Mouse (Mus musculus): ENCODE data around the gene Gdpd1. TPM values are rescaled to one million over a fixed set of nuclear protein-coding genes. Genes with fewer than 3 reads are reported as not detected.
"Not testable (repeated sequence)": the region's sequence is repeated elsewhere in the genome, so short reads cannot be mapped to it uniquely, and the experiment has no call there.

Gdpd1 gene
- polyA plus RNA-seq, 1 experiment from 2014 or later, result 25.9 TPM

DNA sequence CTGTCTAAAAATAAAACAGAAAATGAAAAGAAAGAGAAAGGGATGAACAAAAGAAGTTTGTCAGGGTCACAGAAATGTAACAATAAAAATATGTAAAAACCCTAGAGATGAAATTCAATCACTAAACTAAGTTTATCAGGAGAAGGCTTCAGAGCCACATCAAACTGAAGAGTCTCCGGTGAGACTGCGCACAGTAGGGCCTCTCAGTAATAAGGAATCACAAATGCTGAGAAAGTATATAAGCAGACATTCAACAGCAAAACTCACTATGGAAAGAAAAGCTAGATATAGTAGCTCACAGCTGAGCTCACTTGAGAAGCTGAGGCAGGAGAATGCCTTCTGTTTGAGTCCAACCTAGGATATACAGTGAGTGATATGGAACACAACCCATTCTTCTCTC is 13.5 kb downstream of the Gdpd1 start:
- 95% methylated on average over 2 of the region's 2 CpGs for WGBS
- Histone ChIP-seq H3K27me3 (ENCODE audit: low read depth, poor library complexity, severe bottlenecking) (no peaks in the 10 kb centered on the region), H3K27ac (no peak overlapping the region), H3K36me3 (peaks cover 18% of the 10 kb centered on the region; the same call in 1 of the 2 replicates), H3K4me3 (no peak overlapping the region), H3K4me1 (no peaks in the 10 kb centered on the region), H3K9me3 (replicated peaks) (no peaks in the 10 kb centered on the region)
- DNase-seq (ENCODE audit: low spot score), result no peak

DNA sequence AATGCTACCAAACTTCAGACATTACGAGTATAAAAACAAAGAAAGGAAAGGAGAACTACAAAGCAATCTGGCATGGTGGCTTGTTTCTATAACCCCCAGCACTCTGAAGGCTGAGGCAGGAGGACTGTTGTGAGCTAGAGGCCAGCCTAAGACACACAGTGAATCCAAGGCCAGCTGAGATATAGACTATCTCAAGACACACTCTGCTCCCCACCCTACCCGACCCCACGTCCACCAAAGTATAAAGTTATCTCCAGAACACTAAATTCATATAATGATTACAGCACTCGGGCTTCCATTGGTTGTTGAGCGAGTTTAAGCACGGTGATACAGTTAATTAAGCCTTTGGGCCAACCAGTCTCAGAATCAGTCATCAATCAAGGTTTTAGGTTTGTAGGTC is 17.6 kb downstream of the Gdpd1 start:
- 85% methylated on average over 6 of the region's 6 CpGs for WGBS
- Histone ChIP-seq H3K9me3 (replicated peaks) (no peaks in the 10 kb centered on the region), H3K4me1 (no peaks in the 10 kb centered on the region), H3K27me3 (ENCODE audit: low read depth, poor library complexity, severe bottlenecking) (no peaks in the 10 kb centered on the region), H3K27ac (no peak overlapping the region), H3K4me3 (no peak overlapping the region), H3K36me3 (peaks cover 16% of the 10 kb centered on the region; the same call in 1 of the 2 replicates)
- no peak for DNase-seq (ENCODE audit: low spot score)

DNA sequence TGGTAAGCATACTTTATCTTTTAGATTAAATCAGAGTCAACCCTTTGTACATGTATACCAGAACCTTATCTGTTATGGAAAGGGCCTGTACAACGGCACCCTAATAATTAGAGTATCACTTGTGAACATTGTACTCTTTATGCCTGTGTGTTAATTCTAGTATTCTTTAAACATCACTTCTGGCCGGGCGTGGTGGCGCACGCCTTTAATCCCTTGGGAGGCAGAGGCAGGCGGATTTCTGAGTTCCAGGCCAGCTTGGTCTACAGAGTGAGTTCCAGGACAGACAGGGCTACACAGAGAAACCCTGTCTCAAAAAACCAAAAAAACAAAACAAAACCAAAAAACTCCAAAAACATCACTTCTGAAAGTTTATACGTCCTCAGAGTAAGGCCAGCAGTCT is 25.0 kb downstream of the Gdpd1 start:
- not testable (repeated sequence) for H3K9me3 ChIP-seq (replicated peaks)

DNA sequence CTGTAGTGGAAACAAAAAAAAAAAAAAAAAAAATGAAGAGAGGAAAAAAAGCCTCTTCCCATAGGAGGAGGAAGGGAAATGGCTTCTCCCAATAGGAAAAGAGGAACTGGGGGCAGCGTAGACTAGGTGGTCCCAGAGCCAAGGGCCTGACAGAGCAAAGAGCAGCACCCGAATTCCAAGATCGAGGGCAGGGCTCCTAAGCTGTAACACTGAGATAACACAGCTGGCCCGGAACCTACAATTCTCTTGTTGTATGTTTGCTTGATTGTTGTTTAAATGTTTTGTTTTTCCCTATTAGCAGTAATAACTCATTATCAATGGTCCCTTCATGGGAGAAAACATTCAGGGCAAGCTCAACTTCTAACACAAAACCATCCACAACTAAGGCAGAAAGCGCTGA is 26.9 kb downstream of the Gdpd1 start:
- no peak for DNase-seq (ENCODE audit: low spot score)
- no peaks in the 10 kb centered on the region for H3K4me1 ChIP-seq
- peaks cover 30% of the 10 kb centered on the region for H3K36me3 ChIP-seq
- no peak overlapping the region for H3K4me3 ChIP-seq
- WGBS, result 89% methylated on average over 5 of the region's 5 CpGs
- H3K27me3 ChIP-seq (ENCODE audit: low read depth, poor library complexity, severe bottlenecking), result no peaks in the 10 kb centered on the region
- H3K27ac ChIP-seq, result no peak overlapping the region
- H3K9me3 ChIP-seq (replicated peaks), result no peaks in the 10 kb centered on the region

More for the DNA sequence above, 25.0 kb downstream of the Gdpd1 start:
- not testable (repeated sequence) for H3K27ac ChIP-seq; H3K27me3 ChIP-seq (ENCODE audit: low read depth, poor library complexity, severe bottlenecking); DNase-seq (ENCODE audit: low spot score); H3K4me1 ChIP-seq; H3K4me3 ChIP-seq
- WGBS, result 94% methylated on average over 7 of the region's 7 CpGs
- peaks cover 18% of the 10 kb centered on the region for H3K36me3 ChIP-seq

DNA sequence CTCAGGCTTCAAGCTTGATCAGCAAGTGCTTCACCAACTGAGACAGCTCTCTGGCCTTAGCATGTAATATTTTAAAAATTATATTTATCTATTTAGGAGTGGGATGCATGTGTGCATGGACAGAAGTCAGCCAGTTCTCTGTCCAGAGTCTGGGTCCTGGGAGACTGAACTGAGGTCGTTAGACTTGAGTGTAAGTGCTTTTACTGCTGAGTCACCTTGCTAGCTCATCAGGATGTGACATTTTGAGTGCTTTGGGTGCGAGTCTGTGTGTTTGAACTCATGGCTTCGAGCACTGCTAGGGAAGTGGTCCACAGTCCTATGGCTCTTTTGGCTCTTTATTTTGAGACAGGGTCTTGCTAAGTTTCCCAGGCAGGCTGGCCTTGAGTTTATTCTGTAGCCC is 30.8 kb downstream of the Gdpd1 start:
- Histone ChIP-seq H3K36me3 (peaks cover 46% of the 10 kb centered on the region), H3K27me3 (ENCODE audit: low read depth, poor library complexity, severe bottlenecking) (no peaks in the 10 kb centered on the region), H3K9me3 (replicated peaks) (no peaks in the 10 kb centered on the region), H3K4me3 (no peak overlapping the region), H3K27ac (no peak overlapping the region), H3K4me1 (no peaks in the 10 kb centered on the region)
- WGBS, result 89% methylated on average over 3 of the region's 3 CpGs
- DNase-seq (ENCODE audit: low spot score), result no peak

DNA sequence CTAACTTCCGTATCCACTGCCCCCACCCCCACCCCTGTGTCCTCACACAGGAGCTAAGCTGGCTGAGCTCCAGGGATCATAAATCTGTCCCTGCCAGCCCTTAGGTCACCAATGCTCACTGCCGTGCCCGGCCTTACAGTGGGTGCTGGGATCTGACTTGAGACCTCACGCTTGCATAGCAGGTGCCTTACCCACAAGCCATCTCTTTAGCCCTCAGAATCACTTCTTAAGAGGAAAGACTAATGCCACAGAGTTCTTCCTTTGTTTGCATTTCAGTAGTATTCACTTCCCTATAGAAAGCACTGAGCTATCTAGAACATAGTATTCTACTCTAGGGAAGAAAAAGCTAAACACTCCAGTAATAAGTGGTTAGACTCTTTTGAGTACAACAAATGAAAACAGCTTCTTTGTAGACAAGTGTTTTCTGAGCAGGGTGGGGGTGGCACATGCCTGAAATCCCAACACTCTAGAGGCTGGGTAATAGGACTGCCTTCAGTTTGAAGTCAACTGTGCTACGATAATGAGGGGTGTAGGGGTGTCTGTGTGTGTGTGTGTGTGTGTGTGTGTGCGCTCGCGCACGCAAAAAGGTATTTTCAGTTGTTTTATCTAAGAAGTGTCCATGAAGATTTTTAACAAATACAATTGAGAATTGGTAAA is 34.4 kb downstream of the Gdpd1 start:
- Histone ChIP-seq H3K36me3 (peaks cover 47% of the 10 kb centered on the region), H3K27ac (no peak overlapping the region), H3K4me1 (no peaks in the 10 kb centered on the region), H3K4me3 (no peak overlapping the region), H3K27me3 (ENCODE audit: low read depth, poor library complexity, severe bottlenecking) (no peaks in the 10 kb centered on the region), H3K9me3 (replicated peaks) (no peaks in the 10 kb centered on the region)
- WGBS, result 76% methylated on average over 9 of the region's 9 CpGs
- no peak for DNase-seq (ENCODE audit: low spot score)

DNA sequence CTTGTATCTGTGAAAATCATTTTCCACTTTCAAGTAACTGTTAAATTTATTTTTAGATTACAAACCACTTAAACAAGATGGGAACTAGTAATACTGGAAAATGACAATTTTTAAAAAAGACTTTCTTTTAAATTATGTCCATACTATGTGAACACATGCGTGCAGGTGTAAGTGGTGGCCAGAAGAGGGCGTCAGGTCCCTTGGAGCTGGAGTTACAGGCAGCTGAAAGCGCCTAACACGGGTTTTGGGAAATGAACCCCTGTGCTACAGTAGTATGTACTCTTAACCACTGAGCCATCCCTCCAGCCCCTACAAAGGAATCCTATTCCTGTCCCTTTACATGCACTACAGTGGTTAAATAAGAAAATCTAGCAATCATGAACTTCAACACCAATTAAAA is 37.7 kb downstream of the Gdpd1 start:
- 64% methylated on average over 4 of the region's 4 CpGs for WGBS
- Histone ChIP-seq H3K4me1 (no peaks in the 10 kb centered on the region), H3K9me3 (replicated peaks) (no peaks in the 10 kb centered on the region), H3K27ac (no peak overlapping the region), H3K4me3 (no peak overlapping the region), H3K27me3 (ENCODE audit: low read depth, poor library complexity, severe bottlenecking) (no peaks in the 10 kb centered on the region), H3K36me3 (peaks cover 26% of the 10 kb centered on the region)
- no peak for DNase-seq (ENCODE audit: low spot score)

DNA sequence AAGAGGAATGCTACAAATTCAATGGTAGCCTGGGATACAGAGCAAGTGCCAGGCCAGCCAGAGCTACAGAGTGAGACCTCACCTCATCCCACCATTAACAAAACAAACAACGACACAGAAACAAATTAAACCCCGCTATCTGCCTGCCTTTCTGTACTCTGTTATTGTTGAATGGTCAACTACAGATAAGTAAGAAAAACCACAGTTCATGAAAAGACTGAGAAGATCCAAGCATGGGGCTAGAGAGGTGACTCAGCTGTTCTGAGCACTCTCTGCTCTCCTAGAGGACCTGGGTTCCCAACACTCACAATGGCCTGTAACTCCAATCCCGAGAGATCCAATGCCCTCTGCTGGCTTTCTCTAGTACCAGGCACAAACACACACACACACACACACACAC is 45.6 kb downstream of the Gdpd1 start:
- Histone ChIP-seq H3K27ac (no peak overlapping the region), H3K27me3 (ENCODE audit: low read depth, poor library complexity, severe bottlenecking) (no peaks in the 10 kb centered on the region), H3K4me1 (no peaks in the 10 kb centered on the region), H3K36me3 (no peaks in the 10 kb centered on the region), H3K9me3 (replicated peaks) (no peaks in the 10 kb centered on the region), H3K4me3 (no peak overlapping the region)
- WGBS, result 88% methylated on average over 3 of the region's 3 CpGs
- no peak for DNase-seq (ENCODE audit: low spot score)

DNA sequence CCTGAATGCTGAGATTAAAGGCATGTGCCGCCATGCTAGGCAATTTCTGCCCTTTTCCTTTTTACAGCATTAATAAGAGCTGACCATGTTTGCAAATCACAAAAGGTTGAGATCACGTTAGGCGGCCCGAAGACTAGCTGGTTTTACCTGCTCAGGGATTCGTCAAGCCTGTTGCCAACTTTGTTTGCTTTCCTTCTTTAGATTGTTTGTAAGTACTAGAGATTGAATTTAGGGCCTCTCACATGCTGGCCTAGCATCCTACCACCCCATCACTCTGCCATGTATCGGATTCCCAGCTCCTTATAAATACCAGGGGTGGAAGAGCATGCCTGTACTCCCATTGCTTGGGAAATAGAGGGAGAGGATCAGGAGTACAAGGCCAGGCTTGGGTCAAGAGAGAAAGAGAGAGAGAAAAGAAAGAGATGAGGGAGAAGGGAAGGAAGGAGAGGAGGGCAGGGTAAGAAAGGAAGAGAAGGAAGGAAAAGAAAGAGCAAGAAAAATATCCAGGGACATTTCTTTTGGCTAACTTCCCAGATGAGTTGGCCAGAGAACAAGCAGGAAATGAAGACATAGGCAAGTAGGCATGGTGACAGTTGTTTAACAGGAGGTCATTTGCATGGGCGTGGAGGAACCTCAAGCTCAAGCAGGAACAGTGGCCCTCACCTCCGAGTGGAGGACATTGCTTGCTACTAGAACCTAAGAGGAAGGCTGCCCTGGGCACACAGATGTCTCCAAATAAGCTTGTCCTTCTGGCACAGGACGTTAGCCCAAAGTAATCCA is 47.6 kb downstream of the Gdpd1 start:
- Histone ChIP-seq H3K27ac (no peak overlapping the region), H3K36me3 (no peaks in the 10 kb centered on the region), H3K4me3 (no peak overlapping the region), H3K4me1 (no peaks in the 10 kb centered on the region), H3K27me3 (ENCODE audit: low read depth, poor library complexity, severe bottlenecking) (no peaks in the 10 kb centered on the region), H3K9me3 (replicated peaks) (no peaks in the 10 kb centered on the region)
- WGBS, result 82% methylated on average over 9 of the region's 9 CpGs
- DNase-seq (ENCODE audit: low spot score), result no peak

DNA sequence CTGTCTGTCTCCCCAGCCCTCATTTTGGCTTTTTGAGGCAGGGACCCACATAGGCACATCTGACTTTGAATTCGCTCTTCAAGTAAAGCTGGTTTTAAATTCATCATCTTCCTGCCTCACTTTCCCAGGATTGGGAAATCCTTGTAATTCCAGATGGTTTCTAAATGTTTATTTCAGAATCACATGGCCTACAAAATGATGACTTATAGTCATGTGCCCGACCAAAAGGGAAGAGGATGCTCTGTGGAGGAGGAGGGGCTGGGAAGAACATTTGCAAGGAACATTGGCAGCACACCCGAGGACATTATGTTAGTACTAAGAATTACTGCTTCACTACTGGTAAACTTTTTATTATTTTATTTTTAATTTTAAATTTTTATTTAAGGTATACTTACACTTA is 48.5 kb downstream of the Gdpd1 start:
- no peaks in the 10 kb centered on the region for H3K9me3 ChIP-seq (replicated peaks)
- no peak overlapping the region for H3K4me3 ChIP-seq
- H3K27me3 ChIP-seq (ENCODE audit: low read depth, poor library complexity, severe bottlenecking), result no peaks in the 10 kb centered on the region
- no peaks in the 10 kb centered on the region for H3K36me3 ChIP-seq
- no peak overlapping the region for H3K27ac ChIP-seq
- H3K4me1 ChIP-seq, result no peaks in the 10 kb centered on the region
- WGBS, result 88% methylated on average over 3 of the region's 3 CpGs
- no peak for DNase-seq (ENCODE audit: low spot score)

DNA sequence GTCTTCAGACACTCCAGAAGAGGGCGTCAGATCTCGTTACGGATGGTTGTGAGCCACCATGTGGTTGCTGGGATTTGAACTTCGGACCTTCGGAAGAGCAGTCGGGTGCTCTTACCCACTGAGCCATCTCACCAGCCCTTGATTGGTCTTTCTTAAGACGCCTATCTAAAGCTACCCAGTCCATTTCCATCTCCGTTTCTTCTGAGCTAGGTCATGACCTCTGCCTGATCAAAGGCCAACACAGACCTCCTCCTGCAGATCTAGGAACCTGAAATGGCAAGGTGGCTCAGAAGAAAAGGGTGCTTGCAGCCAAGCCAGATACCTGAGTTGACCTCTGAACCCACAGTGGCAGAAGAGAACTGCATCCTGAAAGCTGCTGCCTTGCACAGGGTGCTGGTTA is 50.6 kb downstream of the Gdpd1 start:
- DNase-seq (ENCODE audit: low spot score); H3K4me3 ChIP-seq; H3K4me1 ChIP-seq; H3K36me3 ChIP-seq; H3K27me3 ChIP-seq (ENCODE audit: low read depth, poor library complexity, severe bottlenecking); H3K9me3 ChIP-seq (replicated peaks); H3K27ac ChIP-seq: not testable (repeated sequence)
- WGBS, result 64% methylated on average over 8 of the region's 8 CpGs

DNA sequence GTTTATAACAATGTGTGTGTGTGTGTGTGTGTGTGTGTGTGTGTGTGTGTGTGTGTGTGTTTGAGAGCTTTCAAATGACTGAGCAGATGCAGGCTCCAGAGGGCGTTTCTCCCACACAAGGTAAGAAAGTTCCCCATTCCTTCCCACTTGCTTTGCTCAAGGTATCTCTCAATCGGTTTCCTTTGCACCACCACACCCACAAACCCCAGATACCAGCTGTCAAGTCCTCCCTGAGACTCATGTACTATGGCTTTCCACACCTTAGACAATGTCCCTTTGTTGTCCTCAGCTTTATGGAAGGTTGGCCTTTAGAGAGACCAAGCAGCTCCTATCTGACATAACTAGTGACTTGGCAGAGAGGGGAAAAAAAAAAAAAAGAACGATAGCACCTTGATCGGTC is 51.1 kb downstream of the Gdpd1 start:
- H3K4me1 ChIP-seq, result 0 out of 2 replicates have a peak, but pooled peaks cover 6% of the 10 kb centered on the region
- no peak for DNase-seq (ENCODE audit: low spot score)
- no peak overlapping the region for H3K27ac ChIP-seq
- WGBS, result 75% methylated on average over 4 of the region's 4 CpGs
- H3K36me3 ChIP-seq, result no peaks in the 10 kb centered on the region
- no peak overlapping the region for H3K4me3 ChIP-seq
- H3K27me3 ChIP-seq (ENCODE audit: low read depth, poor library complexity, severe bottlenecking), result no peaks in the 10 kb centered on the region
- no peaks in the 10 kb centered on the region for H3K9me3 ChIP-seq (replicated peaks)

DNA sequence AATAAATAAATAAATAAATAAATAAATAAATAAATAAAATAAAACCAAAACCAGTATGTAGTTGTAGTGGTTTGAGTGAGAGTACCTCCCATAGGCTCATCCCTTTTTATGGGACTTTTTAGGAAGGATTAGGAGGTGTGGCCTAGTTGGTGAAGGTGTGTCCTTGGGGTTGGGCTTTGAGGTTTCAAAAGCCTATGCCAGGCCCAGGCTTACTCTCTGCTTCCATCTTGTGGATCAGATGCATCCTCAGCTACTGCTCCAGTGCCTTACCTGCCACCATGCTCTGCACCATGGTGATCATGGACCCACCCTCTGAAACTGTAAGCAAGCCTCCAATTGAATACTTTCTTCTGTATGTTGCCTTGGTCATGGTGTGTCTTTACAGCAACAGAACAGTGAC is 52.3 kb downstream of the Gdpd1 start:
- no peak for DNase-seq (ENCODE audit: low spot score)
- no peak overlapping the region for H3K27ac ChIP-seq
- H3K27me3 ChIP-seq (ENCODE audit: low read depth, poor library complexity, severe bottlenecking), result no peaks in the 10 kb centered on the region
- no peaks in the 10 kb centered on the region for H3K36me3 ChIP-seq
- H3K4me3 ChIP-seq, result no peak overlapping the region
- H3K9me3 ChIP-seq (replicated peaks), result no peaks in the 10 kb centered on the region
- 0 out of 2 replicates have a peak, but pooled peaks cover 7% of the 10 kb centered on the region for H3K4me1 ChIP-seq
